Mouse (Mus musculus) MEL (cell line): Measurements from ENCODE around the gene Runx3. TPM values are rescaled to one million over a fixed set of nuclear protein-coding genes. Genes with fewer than 3 reads are reported as not detected.

Experiments
- DNase-seq: peaks from one replicate; pipeline ENCODE4 v3.0.0; 2011; ENCODE audit warnings: low read depth, low spot score
- H3K27ac ChIP-seq: 2 replicates; pipeline ENCODE4 v1.5.1; 2012; ENCODE audit warnings: low read depth, mild to moderate bottlenecking, control low read depth, low read length, moderate library complexity; ENCODE audit not compliant: control insufficient read depth
- H3K27me3 ChIP-seq, 2 experiments: fragments of 150-350 bp in 1 of 2; sonication (generic) in 1 of 2; 2 replicates each; pipeline ENCODE4 v1.6.1; 2012; ENCODE audit warnings: low read length in 2 of 2, mild to moderate bottlenecking in 2 of 2, improper control_type of control experiment in 1 of 2, moderate library complexity in 1 of 2; ENCODE audit not compliant: insufficient read depth in 2 of 2, control insufficient read depth in 1 of 2
- H3K36me3 ChIP-seq, 2 experiments: 2 replicates each; pipeline ENCODE4 v1.6.1; 2012 to 2014; ENCODE audit warnings: low read length in 2 of 2, improper control_type of control experiment in 1 of 2, inconsistent platforms in 1 of 2, mild to moderate bottlenecking in 1 of 2; ENCODE audit not compliant: insufficient read depth in 2 of 2, control insufficient read depth in 1 of 2
- H3K4me1 ChIP-seq, 2 experiments: fragments of 150-350 bp in 1 of 2; sonication (generic) in 1 of 2; 2 replicates each; pipeline ENCODE4 v1.6.1; 2012; ENCODE audit warnings: low read length in 2 of 2, improper control_type of control experiment in 1 of 2, mild to moderate bottlenecking in 1 of 2; ENCODE audit not compliant: insufficient read depth in 2 of 2, control insufficient read depth in 1 of 2
- H3K4me3 ChIP-seq, 2 experiments: fragments of 150-350 bp in 1 of 2; sonication (generic) in 1 of 2; 2 replicates each; pipeline ENCODE4 v1.5.1; 2012; ENCODE audit warnings: low read depth in 2 of 2, low read length in 2 of 2, mild to moderate bottlenecking in 2 of 2, moderate library complexity in 2 of 2, control low read depth in 1 of 2, improper control_type of control experiment in 1 of 2; ENCODE audit not compliant: control insufficient read depth in 1 of 2, insufficient read depth in 1 of 2
- H3K79me2 ChIP-seq: 2 replicates; pipeline ENCODE4 v1.6.1; 2012; ENCODE audit warnings: mild to moderate bottlenecking, low read length, moderate library complexity; ENCODE audit not compliant: control insufficient read depth, poor library complexity, insufficient read depth
- H3K9ac ChIP-seq: 2 replicates; pipeline ENCODE4 v1.6.1; 2012; ENCODE audit warnings: low read depth, mild to moderate bottlenecking, control low read depth, low read length, moderate library complexity; ENCODE audit not compliant: control insufficient read depth, poor library complexity, severe bottlenecking
- H3K9me3 ChIP-seq: fragments of 150-350 bp; sonication (generic); replicated peaks from 2 replicates; pipeline ENCODE4 v1.6.1; 2012; ENCODE audit warnings: mild to moderate bottlenecking, low read length, improper control_type of control experiment, moderate library complexity; ENCODE audit not compliant: insufficient read depth
- BHLHE40 ChIP-seq: IDR thresholded peaks from 2 replicates; pipeline ENCODE4 v1.6.1; 2012; ENCODE audit warnings: low read depth, mild to moderate bottlenecking, inconsistent platforms, low read length, improper control_type of control experiment, borderline replicate concordance
- CHD1 ChIP-seq: IDR thresholded peaks from 2 replicates; pipeline ENCODE4 v1.6.1; 2012; ENCODE audit warnings: low read depth, mild to moderate bottlenecking, inconsistent platforms, low read length, improper control_type of control experiment
- CHD2 ChIP-seq: IDR thresholded peaks from 2 replicates; pipeline ENCODE4 v1.6.1; 2011; ENCODE audit warnings: low read length, improper control_type of control experiment
- CTCF ChIP-seq, 3 experiments: IDR thresholded peaks in 2 of 3; conservative IDR thresholded peaks in 1 of 3; 2 replicates each; pipeline ENCODE4 v1.5.1; 2011 to 2012; ENCODE audit warnings: low read length in 3 of 3, low read depth in 2 of 3, mild to moderate bottlenecking in 2 of 3, improper control_type of control experiment in 1 of 3, inconsistent platforms in 1 of 3, mixed read lengths in 1 of 3, moderate library complexity in 1 of 3; ENCODE audit not compliant: control insufficient read depth in 1 of 3, insufficient read depth in 1 of 3, poor library complexity in 1 of 3, severe bottlenecking in 1 of 3
- E2F4 ChIP-seq: IDR thresholded peaks from 2 replicates; pipeline ENCODE4 v1.6.1; 2011; ENCODE audit warnings: low read depth, low read length, improper control_type of control experiment, borderline replicate concordance
- EP300 ChIP-seq, 2 experiments: IDR thresholded peaks; 2 replicates each; pipeline ENCODE4 v1.6.1; 2011; ENCODE audit warnings: improper control_type of control experiment in 2 of 2, low read length in 2 of 2, low read depth in 1 of 2, mild to moderate bottlenecking in 1 of 2
- ETS1 ChIP-seq: IDR thresholded peaks from 2 replicates; pipeline ENCODE4 v1.6.1; 2012; ENCODE audit warnings: low read depth, mild to moderate bottlenecking, inconsistent platforms, low read length, improper control_type of control experiment, moderate library complexity
- GABPA ChIP-seq: IDR thresholded peaks from 2 replicates; pipeline ENCODE4 v1.6.1; 2012; ENCODE audit warnings: low read depth, mild to moderate bottlenecking, inconsistent platforms, low read length, improper control_type of control experiment, moderate library complexity
- GATA1 ChIP-seq: IDR thresholded peaks from 2 replicates; pipeline ENCODE4 v1.6.1; 2011; ENCODE audit warnings: low read depth, low read length, improper control_type of control experiment
- HCFC1 ChIP-seq: IDR thresholded peaks from 2 replicates; pipeline ENCODE4 v1.6.1; 2012; ENCODE audit warnings: low read depth, mild to moderate bottlenecking, inconsistent platforms, low read length, improper control_type of control experiment, moderate library complexity
- JUND ChIP-seq: IDR thresholded peaks from 2 replicates; pipeline ENCODE4 v1.6.1; 2011; ENCODE audit warnings: low read depth, mild to moderate bottlenecking, improper control_type of control experiment, low read length
- KAT2A ChIP-seq: conservative IDR thresholded peaks from 2 replicates; pipeline ENCODE4 v1.6.1; 2012; ENCODE audit warnings: low read depth, low read length, improper control_type of control experiment, inconsistent platforms
- MAFK ChIP-seq: IDR thresholded peaks from 2 replicates; pipeline ENCODE4 v1.6.1; 2011; ENCODE audit warnings: low read depth, mild to moderate bottlenecking, low read length, improper control_type of control experiment, borderline replicate concordance
- MAX ChIP-seq: IDR thresholded peaks from 2 replicates; pipeline ENCODE4 v1.6.1; 2011; ENCODE audit warnings: low read length, improper control_type of control experiment
- MAZ ChIP-seq: IDR thresholded peaks from 2 replicates; pipeline ENCODE4 v1.6.1; 2012; ENCODE audit warnings: low read depth, mild to moderate bottlenecking, inconsistent platforms, low read length, improper control_type of control experiment
- MEF2A ChIP-seq: IDR thresholded peaks from 2 replicates; pipeline ENCODE4 v1.6.1; 2014; ENCODE audit warnings: low read depth, mild to moderate bottlenecking, inconsistent platforms, low read length, improper control_type of control experiment; ENCODE audit not compliant: poor library complexity, insufficient replicate concordance, severe bottlenecking; ENCODE audit errors: extremely low read depth
- MXI1 ChIP-seq: IDR thresholded peaks from 2 replicates; pipeline ENCODE4 v1.6.1; 2011; ENCODE audit warnings: mild to moderate bottlenecking, low read depth, low read length, improper control_type of control experiment
- MYB ChIP-seq: IDR thresholded peaks from 2 replicates; pipeline ENCODE4 v1.6.1; 2011; ENCODE audit warnings: mild to moderate bottlenecking, low read depth, low read length, improper control_type of control experiment
- MYC ChIP-seq: IDR thresholded peaks from 2 replicates; pipeline ENCODE4 v1.6.1; 2011; ENCODE audit warnings: low read depth, mild to moderate bottlenecking, low read length, improper control_type of control experiment, moderate library complexity
- NELFE ChIP-seq: IDR thresholded peaks from 2 replicates; pipeline ENCODE4 v1.6.1; 2011; ENCODE audit warnings: low read depth, low read length, improper control_type of control experiment
- NRF1 ChIP-seq: IDR thresholded peaks from 2 replicates; pipeline ENCODE4 v1.6.1; 2014; ENCODE audit warnings: low read depth, mild to moderate bottlenecking, inconsistent platforms, low read length, improper control_type of control experiment, moderate library complexity; ENCODE audit not compliant: poor library complexity, insufficient read depth, severe bottlenecking
- POLR2A ChIP-seq, 2 experiments: IDR thresholded peaks; 2 replicates each; pipeline ENCODE4 v1.6.1; 2011 to 2012; ENCODE audit warnings: low read length in 2 of 2, mild to moderate bottlenecking in 2 of 2, control low read depth in 1 of 2, improper control_type of control experiment in 1 of 2, low read depth in 1 of 2, moderate library complexity in 1 of 2; ENCODE audit not compliant: control insufficient read depth in 1 of 2, insufficient read depth in 1 of 2, poor library complexity in 1 of 2
- POLR2AphosphoS5 ChIP-seq: IDR thresholded peaks from 2 replicates; pipeline ENCODE4 v1.6.1; 2012; ENCODE audit warnings: low read depth, borderline replicate concordance, mild to moderate bottlenecking, inconsistent platforms, low read length, moderate library complexity, mixed read lengths
- RAD21 ChIP-seq: IDR thresholded peaks from 2 replicates; pipeline ENCODE4 v1.6.1; 2011; ENCODE audit warnings: mild to moderate bottlenecking, low read depth, low read length, improper control_type of control experiment
- RCOR1 ChIP-seq: IDR thresholded peaks from 2 replicates; pipeline ENCODE4 v1.6.1; 2012; ENCODE audit warnings: low read depth, mild to moderate bottlenecking, inconsistent platforms, low read length, improper control_type of control experiment
- SIN3A ChIP-seq: IDR thresholded peaks from 2 replicates; pipeline ENCODE4 v1.6.1; 2012; ENCODE audit warnings: low read length, improper control_type of control experiment, inconsistent platforms
- SMC3 ChIP-seq: IDR thresholded peaks from 2 replicates; pipeline ENCODE4 v1.6.1; 2011; ENCODE audit warnings: low read depth, low read length, improper control_type of control experiment
- TBP ChIP-seq: IDR thresholded peaks from 2 replicates; pipeline ENCODE4 v1.8.0; 2011; ENCODE audit warnings: low read depth, low read length, improper control_type of control experiment
- TCF12 ChIP-seq: IDR thresholded peaks from 2 replicates; pipeline ENCODE4 v1.6.1; 2014; ENCODE audit warnings: low read depth, mild to moderate bottlenecking, inconsistent platforms, low read length, improper control_type of control experiment, moderate library complexity
- UBTF ChIP-seq: IDR thresholded peaks from 2 replicates; pipeline ENCODE4 v1.6.1; 2012; ENCODE audit warnings: low read depth, mild to moderate bottlenecking, inconsistent platforms, low read length, improper control_type of control experiment, moderate library complexity, borderline replicate concordance; ENCODE audit not compliant: insufficient read depth
- USF1 ChIP-seq: IDR thresholded peaks from 2 replicates; pipeline ENCODE4 v1.6.1; 2014; ENCODE audit warnings: low read depth, mild to moderate bottlenecking, inconsistent platforms, low read length, improper control_type of control experiment, moderate library complexity
- USF2 ChIP-seq, 2 experiments: IDR thresholded peaks; 2 replicates each; pipeline ENCODE4 v1.6.1; 2011 to 2012; ENCODE audit warnings: improper control_type of control experiment in 2 of 2, low read length in 2 of 2, borderline replicate concordance in 1 of 2, inconsistent platforms in 1 of 2, low read depth in 1 of 2, mild to moderate bottlenecking in 1 of 2; ENCODE audit not compliant: insufficient read depth in 1 of 2
- ZC3H11A ChIP-seq: IDR thresholded peaks from 2 replicates; pipeline ENCODE4 v1.6.1; 2012; ENCODE audit warnings: low read depth, mild to moderate bottlenecking, inconsistent platforms, low read length, improper control_type of control experiment
- ZKSCAN1 ChIP-seq: IDR thresholded peaks from 2 replicates; pipeline ENCODE4 v1.6.1; 2012; ENCODE audit warnings: low read depth, mild to moderate bottlenecking, inconsistent platforms, low read length, improper control_type of control experiment, moderate library complexity
- ZMIZ1 ChIP-seq: IDR thresholded peaks from 2 replicates; pipeline ENCODE4 v1.6.1; 2012; ENCODE audit warnings: low read depth, mild to moderate bottlenecking, inconsistent platforms, low read length, improper control_type of control experiment, moderate library complexity
- ZNF384 ChIP-seq: IDR thresholded peaks from 2 replicates; pipeline ENCODE4 v1.6.1; 2012; ENCODE audit warnings: low read depth, mild to moderate bottlenecking, inconsistent platforms, low read length, improper control_type of control experiment
- polyA plus RNA-seq, 2 experiments: library from polyadenylated mRNA; stranded (reverse) in 1 of 2; unstranded in 1 of 2; fragments of >175 nt in 1 of 2; fragments of >200 nt in 1 of 2; gene quantifications; 2 replicates each; pipeline versions ENCODE4 v1.2.1 to v1.2.4; 2012; ENCODE audit warnings: low replicate concordance in 2 of 2, low read depth in 1 of 2; ENCODE audit not compliant: insufficient read length in 2 of 2, insufficient read depth in 1 of 2, missing spikeins in 1 of 2
- total RNA-seq: library from RNA; depleted of rRNA; stranded (reverse); fragments of 300-350 nt; gene quantifications from 2 replicates; pipeline ENCODE4 v1.2.3, GENCODE M21; 2012

Runx3 gene
- total and polyA plus RNA-seq, 3 experiments, result 4.3 to 29.2 TPM; not detected in 1

DNA sequence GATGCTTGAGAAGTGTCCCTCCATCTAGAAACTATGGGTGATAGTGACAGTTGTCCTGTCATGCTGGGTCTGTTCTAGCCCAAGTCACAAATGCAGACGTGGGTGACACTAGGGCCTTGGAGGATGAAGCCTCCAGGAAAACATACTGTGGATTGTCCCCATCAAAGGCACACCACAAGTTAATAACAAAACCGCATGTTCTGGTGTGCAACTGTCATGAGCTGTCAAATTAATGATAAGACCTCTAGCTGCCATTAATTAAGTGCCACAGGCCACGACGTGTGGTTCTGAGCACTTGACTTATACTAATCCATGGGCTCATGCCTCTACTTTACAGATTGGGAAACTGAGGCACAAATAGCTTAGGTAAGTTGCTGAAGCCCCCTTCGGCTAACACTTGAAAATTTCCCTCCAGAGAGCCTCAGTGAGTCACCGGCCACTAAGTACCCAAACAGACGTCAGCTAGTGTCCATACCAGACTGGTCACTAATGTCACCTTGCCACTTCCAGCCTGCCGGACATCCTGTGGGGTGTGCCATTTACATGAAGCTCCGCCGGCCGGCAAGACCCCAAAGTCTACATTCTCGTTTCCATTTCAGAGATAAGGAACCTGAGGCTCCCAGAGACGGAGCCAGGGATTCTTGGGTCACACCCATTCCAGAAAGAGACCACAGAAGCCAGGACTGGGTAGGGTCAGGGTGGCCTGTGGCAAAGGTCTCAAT, 18.3 kb upstream of the Runx3 start:
- no peaks in the 10 kb centered on the region for H3K36me3 ChIP-seq
- TF ChIP-seq ETS1 (no peak), POLR2A (IDR thresholded peaks at IDR 0.05; ENCODE audit: control insufficient read depth in 1 of 2, insufficient read depth in 1 of 2, low read depth in 1 of 2, low read length in 2 of 2, poor library complexity in 1 of 2) (no peak), GABPA (no peak), MYB (no peak), MEF2A (no peak), MYC (no peak), JUND (no peak), CHD1 (no peak), UBTF (no peak), TCF12 (no peak), E2F4 (no peak), MAX (peak; percentile 35; the same call in 1 of the 2 replicates), NELFE (no peak), MXI1 (peak; percentile 52; the same call in 1 of the 2 replicates), ZNF384 (no peak), ZKSCAN1 (no peak), BHLHE40 (no peak), ZC3H11A (no peak), SMC3 (no peak), HCFC1 (no peak), CTCF (IDR thresholded peaks at IDR 0.05 in 2 of 3, conservative IDR thresholded peaks at IDR 0.05 in 1 of 3; ENCODE audit: control insufficient read depth in 1 of 3, insufficient read depth in 1 of 3, low read depth in 2 of 3, low read length in 3 of 3, poor library complexity in 1 of 3, severe bottlenecking in 1 of 3) (no peak), ZMIZ1 (no peak), GATA1 (no peak), MAZ (no peak), POLR2AphosphoS5 (no peak), USF2 (IDR thresholded peaks at IDR 0.05; ENCODE audit: borderline replicate concordance in 1 of 2, insufficient read depth in 1 of 2, low read depth in 1 of 2, low read length in 2 of 2) (no peak), NRF1 (no peak), EP300 (IDR thresholded peaks at IDR 0.05; ENCODE audit: low read depth in 1 of 2, low read length in 2 of 2) (0 out of 4 replicates have a peak, but pooled peaks of 1 of the 2 experiments have one; percentile 14), USF1 (no peak), RAD21 (no peak), CHD2 (no peak), KAT2A (no peak), SIN3A (peak; percentile 68), RCOR1 (no peak), MAFK (no peak), TBP (no peak)
- no peaks in the 10 kb centered on the region for H3K9me3 ChIP-seq
- H3K27ac ChIP-seq, result no peak overlapping the region
- H3K27me3 ChIP-seq, result peaks cover 13 to 19% of the 10 kb centered on the region in 2 experiments
- H3K4me3 ChIP-seq, result no peak overlapping the region
- H3K79me2 ChIP-seq, result no peaks in the 10 kb centered on the region
- H3K9ac ChIP-seq, result no peak overlapping the region
- no peaks in the 10 kb centered on the region for H3K4me1 ChIP-seq
- DNase-seq, result peak; percentile 22
